Mouse (Mus musculus) mature B cell (primary cell): ENCODE data around the gene Lrig3.

Experiments
- in situ Hi-C: fragments of 300-500 bp; cut with MboI; formaldehyde crosslinking; loops from 2 replicates; pipeline ENCODE4 v1.14.3; 2019

Gene Lrig3

GRCm38 (mm10) chr10:126002081-126002755, 36.2 kb downstream of the Lrig3 start:
- in situ Hi-C loops = no loop called here

GRCm38 (mm10) chr10:126002818-126003506, 37.0 kb downstream of the Lrig3 start:
- in situ Hi-C loops = no loop called here

- in situ Hi-C loops = no loop called here
Observed at GRCm38 (mm10) chr10:126003857-126004256, 37.9 kb downstream of the Lrig3 start.

GRCm38 (mm10) chr10:126013667-126014066, 47.7 kb downstream of the Lrig3 start:
- in situ Hi-C loops = no loop called here

GRCm38 (mm10) chr10:126014673-126015072, 48.7 kb downstream of the Lrig3 start:
- in situ Hi-C loops = no loop called here

GRCm38 (mm10) chr10:126015644-126016043, 49.7 kb downstream of the Lrig3 start:
- in situ Hi-C loops = no loop called here

GRCm38 (mm10) chr10:126019350-126019991, 53.5 kb downstream of the Lrig3 start:
- in situ Hi-C loops = no loop called here

- in situ Hi-C loops = no loop called here
Observed at GRCm38 (mm10) chr10:126028574-126029440, 62.8 kb downstream of the Lrig3 start.

- in situ Hi-C loops = no loop called here
Observed at GRCm38 (mm10) chr10:126029441-126030114, 63.6 kb downstream of the Lrig3 start.

- in situ Hi-C loops = no loop called here
Observed at GRCm38 (mm10) chr10:126056881-126057280, 90.9 kb downstream of the Lrig3 start.

- in situ Hi-C loops = no loop called here
Observed at GRCm38 (mm10) chr10:126062812-126063211, 96.8 kb downstream of the Lrig3 start.
